Mouse (Mus musculus) frontal cortex, adult 2 months (tissue): ENCODE results near the gene Bcor. TPM values are rescaled to one million over a fixed set of nuclear protein-coding genes. Genes with fewer than 3 reads are reported as not detected.

Source experiments
- DNase-seq, 2 experiments: peaks; one replicate each; pipeline ENCODE4 v3.0.0; 2022; ENCODE audit warnings: low spot score in 1 of 2; ENCODE audit errors: extremely low spot score in 1 of 2
- polyA plus RNA-seq: library from polyadenylated mRNA; depleted of rRNA; stranded (reverse); fragments of >200 nt; gene quantifications from 2 replicates; pipeline ENCODE4 v1.2.3, GENCODE M21; 2012

The Bcor gene
- polyA plus RNA-seq, 1 experiment, result 13.9 TPM

GRCm38 (mm10) chrX:12151996-12152904, 7.9 kb downstream of the Bcor start:
- DNase-seq, result no peak

GRCm38 (mm10) chrX:12151269-12151995, 8.7 kb downstream of the Bcor start:
- DNase-seq, result peak in 1 of 2 experiments; percentile 61

- no peak for DNase-seq
Measured at GRCm38 (mm10) chrX:12150425-12150824, 9.7 kb downstream of the Bcor start.

GRCm38 (mm10) chrX:12146263-12146662, 13.9 kb downstream of the Bcor start:
- DNase-seq, result no peak

GRCm38 (mm10) chrX:12142832-12143231, 17.3 kb downstream of the Bcor start:
- DNase-seq, result no peak

GRCm38 (mm10) chrX:12140086-12140740, 19.9 kb downstream of the Bcor start:
- DNase-seq, result no peak

- DNase-seq, result no peak
Measured at GRCm38 (mm10) chrX:12138266-12138665, 21.9 kb downstream of the Bcor start.

GRCm38 (mm10) chrX:12137121-12137521, 23.0 kb downstream of the Bcor start:
- no peak for DNase-seq

GRCm38 (mm10) chrX:12136261-12137101, 23.7 kb downstream of the Bcor start:
- DNase-seq, result no peak

- no peak for DNase-seq
Measured at GRCm38 (mm10) chrX:12135121-12136111, 24.7 kb downstream of the Bcor start.

GRCm38 (mm10) chrX:12134541-12134940, 25.6 kb downstream of the Bcor start:
- DNase-seq, result no peak

GRCm38 (mm10) chrX:12133836-12134431, 26.2 kb downstream of the Bcor start:
- DNase-seq, result no peak

GRCm38 (mm10) chrX:12133178-12133835, 26.8 kb downstream of the Bcor start:
- DNase-seq, result no peak

GRCm38 (mm10) chrX:12132541-12133177, 27.5 kb downstream of the Bcor start:
- DNase-seq, result no peak

- no peak for DNase-seq
Measured at GRCm38 (mm10) chrX:12129828-12130809, 30.0 kb downstream of the Bcor start.

GRCm38 (mm10) chrX:12129230-12129629, 30.9 kb downstream of the Bcor start:
- no peak for DNase-seq
